Mouse (Mus musculus) heart, embryonic 12.5 days (tissue): ENCODE measurements around the gene Bcam. TPM values are rescaled to one million over a fixed set of nuclear protein-coding genes. Genes with fewer than 3 reads are reported as not detected.

Experiments
- ATAC-seq: fragments of 200-750 bp; cut with Nextera tagmentation; 2 replicates; pipeline ENCODE4 v1.8.0; 2017; ENCODE audit warnings: moderate TSS enrichment, moderate library complexity; ENCODE audit not compliant: insufficient number of reproducible peaks, low FRiP score
- H3K27ac ChIP-seq: fragments of 300-500 bp; sonication (generic); 2 replicates; pipeline ENCODE4 v1.5.1; 2016; ENCODE audit warnings: mild to moderate bottlenecking, moderate library complexity; ENCODE audit not compliant: poor library complexity, severe bottlenecking
- H3K27me3 ChIP-seq: fragments of 300-500 bp; sonication (generic); replicated peaks from 2 replicates; pipeline ENCODE4 v1.6.1; 2016; ENCODE audit warnings: mild to moderate bottlenecking, moderate library complexity
- H3K36me3 ChIP-seq: fragments of 300-500 bp; sonication (generic); 2 replicates; pipeline ENCODE4 v1.6.1; 2016; ENCODE audit warnings: mild to moderate bottlenecking, moderate library complexity
- H3K4me1 ChIP-seq: fragments of 300-500 bp; sonication (generic); replicated peaks from 2 replicates; pipeline ENCODE4 v1.6.1; 2016; ENCODE audit warnings: mild to moderate bottlenecking
- H3K4me2 ChIP-seq: fragments of 300-500 bp; sonication (generic); 2 replicates; pipeline ENCODE4 v1.6.1; 2016; ENCODE audit warnings: mild to moderate bottlenecking, moderate library complexity
- H3K4me3 ChIP-seq: fragments of 300-500 bp; sonication (generic); 2 replicates; pipeline ENCODE4 v1.5.1; 2016; ENCODE audit warnings: mild to moderate bottlenecking
- H3K9ac ChIP-seq: fragments of 300-500 bp; sonication (generic); 2 replicates; pipeline ENCODE4 v1.6.1; 2016; ENCODE audit warnings: mild to moderate bottlenecking, moderate library complexity
- H3K9me3 ChIP-seq: fragments of 300-500 bp; sonication (generic); replicated peaks from 2 replicates; pipeline ENCODE4 v1.6.1; 2016; ENCODE audit warnings: mild to moderate bottlenecking, moderate library complexity
- WGBS: fragments of 180-500 bp; shearing (Covaris S2); methylation state at CpG from one replicate; pipeline ENCODE4 v1.1.7; 2016; 5-methylcytosine and 5-hydroxymethylcytosine counted together
- polyA plus RNA-seq: library from polyadenylated mRNA; unstranded; fragments of >200 nt; fragmentation: Nextera tagmentation; extraction: Ambion mirVana; gene quantifications from 2 replicates; pipeline ENCODE4 v1.2.1, GENCODE M21; 2016

Bcam gene
- polyA plus RNA-seq, 1 experiment from 2014 or later = 232 TPM

- Histone ChIP-seq H3K4me1 (peaks cover 66% of the 10 kb centered on the region), H3K4me2 (no peak overlapping the region), H3K27ac (no peak overlapping the region; the same call in 1 of the 2 replicates), H3K27me3 (no peaks in the 10 kb centered on the region), H3K36me3 (peaks cover 38% of the 10 kb centered on the region), H3K9ac (no peak overlapping the region), H3K4me3 (no peak overlapping the region), H3K9me3 (no peaks in the 10 kb centered on the region)
- WGBS = 83% methylated on average over 6 of the region's 6 CpGs
- no peak for ATAC-seq
Observed at GRCm38 (mm10) chr7:19743791-19744190, 27.0 kb downstream of the Bcam start.

DNA sequence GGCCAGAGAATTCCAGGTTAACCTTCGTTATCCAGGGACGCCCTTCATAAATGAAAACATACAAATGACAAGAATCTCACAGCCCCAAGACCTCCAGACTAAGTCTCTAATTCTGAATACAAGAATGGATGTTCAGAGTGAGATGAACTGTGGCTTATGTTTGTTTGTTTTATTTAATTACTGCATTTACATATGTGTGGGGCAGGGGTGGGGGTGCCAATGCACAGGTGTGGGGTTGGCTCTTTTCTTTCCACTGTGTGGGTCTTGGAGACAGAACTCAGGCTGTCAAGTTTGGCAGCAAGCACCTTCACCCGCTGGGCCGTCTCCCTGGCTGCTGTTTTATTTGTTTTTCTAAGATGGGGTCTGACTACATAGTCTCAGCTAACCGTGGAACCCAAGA, 28.3 kb downstream of the Bcam start:
- H3K36me3 ChIP-seq = peaks cover 47% of the 10 kb centered on the region
- peaks cover 60% of the 10 kb centered on the region for H3K4me1 ChIP-seq
- no peak overlapping the region for H3K4me2 ChIP-seq
- no peaks in the 10 kb centered on the region for H3K27me3 ChIP-seq
- H3K4me3 ChIP-seq = no peak overlapping the region
- H3K27ac ChIP-seq = 0 out of 2 replicates have a peak overlapping the region, but pooled peaks have one; percentile 11
- 55% methylated on average over 5 of the region's 5 CpGs for WGBS
- H3K9ac ChIP-seq = no peak overlapping the region
- no peak for ATAC-seq
- H3K9me3 ChIP-seq = no peaks in the 10 kb centered on the region

DNA sequence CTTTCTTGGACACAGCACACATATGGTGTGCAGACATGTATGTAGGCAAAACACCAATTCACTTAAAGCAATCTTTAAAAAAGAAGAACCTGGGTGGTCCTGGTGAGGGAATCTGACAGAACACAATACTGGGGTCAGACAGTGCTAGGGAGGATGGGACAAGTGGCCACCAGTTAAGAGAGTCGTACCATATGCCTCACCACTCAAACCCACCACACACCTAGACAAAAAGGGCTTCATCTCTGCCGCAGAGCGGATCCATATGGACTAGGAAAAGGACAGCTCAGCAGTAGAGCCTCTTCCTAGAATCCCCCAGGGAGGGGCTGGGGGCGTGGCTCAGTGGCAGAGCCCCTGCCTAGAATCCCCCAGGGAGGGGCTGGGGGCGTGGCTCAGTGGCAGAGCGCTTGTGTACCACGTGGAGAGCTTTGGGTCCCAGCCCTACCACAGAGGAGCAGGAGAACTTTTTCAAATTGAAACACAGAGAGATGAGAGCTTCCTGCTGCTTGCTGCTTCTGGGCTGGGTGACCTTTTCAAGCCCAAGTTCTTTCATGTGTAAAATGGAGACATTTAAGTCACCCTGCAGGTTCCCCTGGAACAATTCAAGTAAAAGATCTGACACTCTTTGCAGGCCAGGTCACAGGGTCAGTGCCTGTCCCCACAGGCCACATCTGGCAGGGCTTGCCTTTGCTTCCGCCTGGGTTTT, 29.3 kb downstream of the Bcam start:
- ATAC-seq = no peak
- H3K4me3 ChIP-seq = no peak overlapping the region
- H3K27me3 ChIP-seq = no peaks in the 10 kb centered on the region
- H3K9ac ChIP-seq = no peak overlapping the region
- peaks cover 57% of the 10 kb centered on the region for H3K36me3 ChIP-seq
- 22% methylated on average over 8 of the region's 8 CpGs for WGBS
- 0 out of 2 replicates have a peak overlapping the region, but pooled peaks have one; percentile 11 for H3K27ac ChIP-seq
- H3K9me3 ChIP-seq = no peaks in the 10 kb centered on the region
- peaks cover 50% of the 10 kb centered on the region for H3K4me1 ChIP-seq
- H3K4me2 ChIP-seq = no peak overlapping the region

DNA sequence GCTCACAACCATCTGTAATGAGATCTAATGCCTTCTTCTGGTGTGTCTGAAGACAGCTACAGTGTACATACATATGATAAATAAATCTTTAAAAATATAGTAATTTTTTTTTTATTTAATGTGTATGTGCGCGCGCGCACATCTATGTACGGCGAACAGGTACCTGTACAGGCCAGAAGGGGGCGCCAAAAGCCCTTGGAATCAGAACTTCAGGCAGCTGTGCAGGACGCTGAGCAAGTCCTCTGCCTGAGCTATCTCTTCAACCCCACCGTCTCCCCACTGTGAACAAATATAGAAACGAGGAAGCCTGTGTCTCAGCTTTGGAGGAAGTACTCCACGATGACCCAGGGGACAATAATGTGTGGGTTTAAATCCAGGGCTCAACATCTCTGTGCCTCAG, 30.5 kb downstream of the Bcam start:
- no peak overlapping the region for H3K9ac ChIP-seq
- H3K27me3 ChIP-seq = no peaks in the 10 kb centered on the region
- no peaks in the 10 kb centered on the region for H3K9me3 ChIP-seq
- H3K27ac ChIP-seq = no peak overlapping the region
- WGBS = 81% methylated on average over 11 of the region's 11 CpGs
- no peak overlapping the region for H3K4me2 ChIP-seq
- H3K4me3 ChIP-seq = no peak overlapping the region
- no peak for ATAC-seq
- H3K36me3 ChIP-seq = peaks cover 67% of the 10 kb centered on the region
- H3K4me1 ChIP-seq = peaks cover 38% of the 10 kb centered on the region

GRCm38 (mm10) chr7:19738771-19739170, 32.0 kb downstream of the Bcam start:
- Histone ChIP-seq H3K4me1 (peaks cover 24% of the 10 kb centered on the region), H3K4me3 (no peak overlapping the region), H3K9me3 (no peaks in the 10 kb centered on the region), H3K27me3 (no peaks in the 10 kb centered on the region), H3K27ac (no peak overlapping the region), H3K9ac (no peak overlapping the region), H3K4me2 (no peak overlapping the region), H3K36me3 (peaks cover 79% of the 10 kb centered on the region)
- WGBS = 86% methylated on average over 3 of the region's 3 CpGs
- ATAC-seq = no peak

- peak; percentile 66 for ATAC-seq
- H3K27ac ChIP-seq = no peak overlapping the region
- WGBS = 77% methylated on average over 16 of the region's 16 CpGs
Observed at GRCm38 (mm10) chr7:19736389-19737057, 34.3 kb downstream of the Bcam start.

DNA sequence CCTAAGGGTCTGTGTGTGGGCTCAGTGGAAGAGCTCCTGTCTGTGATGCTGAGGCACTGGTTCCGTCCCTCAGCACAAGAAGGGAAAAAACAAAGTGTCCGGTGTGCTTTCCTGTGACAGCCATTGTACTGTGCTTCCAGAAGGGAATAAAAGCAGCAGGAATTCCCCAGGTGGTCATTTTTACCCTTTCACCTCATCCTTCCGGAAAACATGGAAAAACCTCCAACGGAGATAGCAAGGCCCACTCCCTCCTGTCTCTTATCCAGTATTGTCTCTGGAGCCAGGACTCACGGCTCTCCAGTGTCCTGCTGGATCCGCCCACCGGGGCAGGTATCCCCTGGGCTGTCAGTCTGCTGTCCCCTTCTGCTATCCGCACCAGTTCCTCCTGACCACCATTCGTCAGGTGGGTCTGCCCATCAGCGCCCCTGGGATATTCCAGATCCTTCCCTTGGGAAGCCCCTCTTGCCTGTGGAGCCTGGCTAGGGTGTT, 36.6 kb downstream of the Bcam start:
- no peaks in the 10 kb centered on the region for H3K27me3 ChIP-seq
- no peak overlapping the region for H3K4me2 ChIP-seq
- no peaks in the 10 kb centered on the region for H3K4me1 ChIP-seq
- no peak overlapping the region for H3K4me3 ChIP-seq
- 80% methylated on average over 10 of the region's 10 CpGs for WGBS
- H3K9ac ChIP-seq = no peak overlapping the region
- H3K36me3 ChIP-seq = peaks cover 91% of the 10 kb centered on the region
- ATAC-seq = no peak
- H3K9me3 ChIP-seq = no peaks in the 10 kb centered on the region
- H3K27ac ChIP-seq = no peak overlapping the region

More at GRCm38 (mm10) chr7:19736389-19737057, 34.3 kb downstream of the Bcam start:
- Histone ChIP-seq H3K9ac (no peak overlapping the region), H3K27me3 (no peaks in the 10 kb centered on the region), H3K4me2 (no peak overlapping the region), H3K4me3 (no peak overlapping the region), H3K9me3 (no peaks in the 10 kb centered on the region), H3K36me3 (peaks cover 83% of the 10 kb centered on the region), H3K4me1 (peaks cover 8% of the 10 kb centered on the region)

DNA sequence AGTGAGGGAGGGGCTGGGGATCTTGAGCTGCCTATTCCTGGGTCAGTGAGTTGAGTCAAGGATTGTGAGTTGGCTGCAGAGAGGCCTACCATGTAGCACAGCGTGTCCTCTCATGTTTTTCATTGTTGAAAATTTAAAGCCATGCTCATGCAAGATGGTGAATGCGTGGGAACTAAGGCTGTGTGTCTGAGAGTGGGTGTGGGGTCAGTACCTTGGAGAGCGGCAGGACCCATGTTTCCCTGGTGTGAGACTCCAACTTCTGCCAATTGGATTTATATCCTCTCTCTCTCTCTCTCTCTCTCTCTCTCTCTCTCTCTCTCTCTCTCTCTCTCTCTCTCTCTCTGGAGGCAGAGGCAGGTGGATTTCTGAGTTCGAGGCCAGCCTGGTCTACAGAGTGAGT, 44.3 kb downstream of the Bcam start:
- Histone ChIP-seq H3K27ac (no peak overlapping the region), H3K4me1 (no peaks in the 10 kb centered on the region), H3K9ac (no peak overlapping the region), H3K27me3 (no peaks in the 10 kb centered on the region), H3K4me3 (no peak overlapping the region), H3K4me2 (no peak overlapping the region), H3K36me3 (peaks cover 99% of the 10 kb centered on the region), H3K9me3 (peaks cover 5% of the 10 kb centered on the region)
- no peak for ATAC-seq
- WGBS = 92% methylated on average over 4 of the region's 4 CpGs

- no peaks in the 10 kb centered on the region for H3K27me3 ChIP-seq
- peaks cover 17% of the 10 kb centered on the region for H3K9me3 ChIP-seq
- no peaks in the 10 kb centered on the region for H3K4me1 ChIP-seq
- peaks cover 98% of the 10 kb centered on the region for H3K36me3 ChIP-seq
- H3K4me2 ChIP-seq = no peak overlapping the region
- 89% methylated on average over 12 of the region's 12 CpGs for WGBS
- ATAC-seq = no peak
- H3K27ac ChIP-seq = no peak overlapping the region
- no peak overlapping the region for H3K4me3 ChIP-seq
- no peak overlapping the region for H3K9ac ChIP-seq
Observed at GRCm38 (mm10) chr7:19724167-19724566, 46.6 kb downstream of the Bcam start.

DNA sequence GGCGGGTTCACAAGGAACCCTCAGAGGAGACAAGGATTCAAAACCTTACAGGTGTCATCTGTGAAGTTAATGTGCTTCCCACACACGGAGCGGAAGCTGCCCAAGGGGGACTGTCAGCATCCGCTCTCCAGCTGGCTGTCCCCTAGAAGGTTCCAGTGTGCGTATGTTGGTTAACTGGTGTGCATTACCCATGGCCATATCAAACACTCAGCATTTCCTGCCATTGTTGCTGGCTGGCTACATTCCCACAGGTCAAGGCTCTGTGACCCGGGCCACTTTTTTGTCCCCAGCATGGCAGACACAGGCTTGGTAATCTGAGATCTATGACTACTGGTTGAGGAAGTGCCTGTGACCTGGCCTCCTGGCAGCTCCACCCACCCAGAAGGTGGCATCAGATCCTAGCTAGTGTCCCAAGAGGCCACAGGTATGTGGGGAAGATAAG, 48.0 kb downstream of the Bcam start:
- Histone ChIP-seq H3K36me3 (peaks cover 96% of the 10 kb centered on the region), H3K9ac (no peak overlapping the region), H3K9me3 (peaks cover 17% of the 10 kb centered on the region), H3K4me1 (no peaks in the 10 kb centered on the region), H3K4me2 (no peak overlapping the region), H3K27ac (peak overlapping the region; percentile 78), H3K4me3 (no peak overlapping the region), H3K27me3 (no peaks in the 10 kb centered on the region)
- 73% methylated on average over 6 of the region's 6 CpGs for WGBS
- peak; percentile 75 for ATAC-seq

DNA sequence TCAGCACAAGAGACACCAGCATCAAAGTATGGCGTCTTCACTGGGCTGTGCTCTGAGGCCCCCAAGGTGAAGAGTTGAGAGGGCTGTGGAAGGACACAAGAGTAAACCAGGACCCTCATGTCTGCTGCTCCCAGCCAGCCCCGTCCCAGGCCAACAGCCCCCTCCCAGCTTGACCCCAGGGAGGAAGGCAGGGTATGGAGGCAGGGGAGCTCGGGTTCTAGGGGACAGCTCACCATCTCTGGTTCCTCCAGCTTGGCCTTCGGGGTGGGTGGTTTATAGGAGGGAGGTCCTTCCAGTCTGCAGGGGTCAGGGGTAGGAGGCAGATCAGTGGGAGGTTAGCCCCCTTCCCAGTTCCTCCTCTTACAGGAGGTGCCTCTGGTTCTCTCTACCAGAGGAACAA, 51.6 kb downstream of the Bcam start:
- ATAC-seq = no peak
- no peak overlapping the region for H3K27ac ChIP-seq
- WGBS = 82% methylated on average over 4 of the region's 4 CpGs
- H3K36me3 ChIP-seq = peaks cover 70% of the 10 kb centered on the region
- no peak overlapping the region for H3K9ac ChIP-seq
- H3K4me1 ChIP-seq = peaks cover 8% of the 10 kb centered on the region
- no peak overlapping the region for H3K4me2 ChIP-seq
- no peaks in the 10 kb centered on the region for H3K27me3 ChIP-seq
- no peak overlapping the region for H3K4me3 ChIP-seq
- H3K9me3 ChIP-seq = peaks cover 17% of the 10 kb centered on the region
